Mouse (Mus musculus) inflammation-experienced regulatory T-cells, adult 6 months (primary cell): ENCODE data around the gene Gna12. TPM values are rescaled to one million over a fixed set of nuclear protein-coding genes. Genes with fewer than 3 reads are reported as not detected.

Experiments used
- ATAC-seq: one replicate; pipeline ENCODE4 v1.8.0; 2017
- polyA plus RNA-seq, 3 experiments: library from polyadenylated mRNA; unstranded; fragments of 100-300 nt; shearing (Covaris generic); gene quantifications; one replicate each; pipeline ENCODE4 v1.2.1; 2017

Gene Gna12
- 1 to 10 TPM; 2.1 to 6.0 (median 5.9) TPM for polyA plus RNA-seq

GRCm38 (mm10) chr5:140830314-140831063 is at the start of gene Gna12:
Gene Gna12 (minus strand): TSS chr5:140830431.
- ATAC-seq, result peak; percentile 95

GRCm38 (mm10) chr5:140878644-140879043 is 48.4 kb upstream of the Gna12 start:
- ATAC-seq, result no peak

- peak; percentile 22 for ATAC-seq
Observed at GRCm38 (mm10) chr5:140873736-140874307, 43.6 kb upstream of the Gna12 start.

- ATAC-seq, result no peak
Observed at GRCm38 (mm10) chr5:140873039-140873551, 42.9 kb upstream of the Gna12 start.

GRCm38 (mm10) chr5:140872532-140873038 is 42.4 kb upstream of the Gna12 start:
- peak; percentile 72 for ATAC-seq

GRCm38 (mm10) chr5:140871241-140871640 is 41.0 kb upstream of the Gna12 start:
- ATAC-seq, result peak; percentile 72

GRCm38 (mm10) chr5:140869034-140869433 is 38.8 kb upstream of the Gna12 start:
- ATAC-seq, result no peak

- no peak for ATAC-seq
Observed at GRCm38 (mm10) chr5:140859730-140860129, 29.5 kb upstream of the Gna12 start.

GRCm38 (mm10) chr5:140858335-140858734 is 28.1 kb upstream of the Gna12 start:
- peak; percentile 72 for ATAC-seq

- peak; percentile 25 for ATAC-seq
Observed at GRCm38 (mm10) chr5:140857432-140858154, 27.4 kb upstream of the Gna12 start.

- ATAC-seq, result no peak
Observed at GRCm38 (mm10) chr5:140855909-140856530, 25.8 kb upstream of the Gna12 start.

- no peak for ATAC-seq
Observed at GRCm38 (mm10) chr5:140854700-140855099, 24.5 kb upstream of the Gna12 start.

GRCm38 (mm10) chr5:140853723-140854122 is 23.5 kb upstream of the Gna12 start:
- no peak for ATAC-seq

- no peak for ATAC-seq
Observed at GRCm38 (mm10) chr5:140852435-140852996, 22.3 kb upstream of the Gna12 start.

GRCm38 (mm10) chr5:140847300-140847729 is 17.1 kb upstream of the Gna12 start:
- ATAC-seq, result no peak

GRCm38 (mm10) chr5:140841942-140842341 is 11.7 kb upstream of the Gna12 start:
- ATAC-seq, result no peak

- ATAC-seq, result no peak
Observed at GRCm38 (mm10) chr5:140831064-140831431, 817 bp upstream of the Gna12 start.

GRCm38 (mm10) chr5:140829911-140830294 is 328 bp downstream of the Gna12 start:
- no peak for ATAC-seq

GRCm38 (mm10) chr5:140829081-140829910 is 935 bp downstream of the Gna12 start:
- ATAC-seq, result no peak

- no peak for ATAC-seq
Observed at GRCm38 (mm10) chr5:140828363-140828762, 1.9 kb downstream of the Gna12 start.

GRCm38 (mm10) chr5:140827896-140828295 is 2.3 kb downstream of the Gna12 start:
- ATAC-seq, result no peak
